Mouse (Mus musculus): Measurements from ENCODE around the gene Ppm1h.

- TF ChIP-seq POLR2A (IDR thresholded peaks at IDR 0.05; ENCODE audit: control insufficient read depth in 1 of 2, insufficient read depth in 1 of 2, low read depth in 1 of 2, low read length in 2 of 2, poor library complexity in 1 of 2) (no peak), TCF12 (IDR thresholded peaks at IDR 0.05; ENCODE audit: low read depth, low read length) (no peak), CTCF (IDR thresholded peaks at IDR 0.05 in 2 of 3, conservative IDR thresholded peaks at IDR 0.05 in 1 of 3; ENCODE audit: control insufficient read depth in 1 of 3, insufficient read depth in 1 of 3, low read depth in 2 of 3, low read length in 3 of 3, poor library complexity in 1 of 3, severe bottlenecking in 1 of 3) (peak; percentile 58 to 62 (median 62)), CHD2 (IDR thresholded peaks at IDR 0.05; ENCODE audit: low read length) (no peak), GATA1 (IDR thresholded peaks at IDR 0.05; ENCODE audit: low read depth, low read length) (no peak)
These were observed 216.7 kb downstream of the Ppm1h start for GRCm38 (mm10) chr10:122895121-122895770.
